Mouse (Mus musculus) limb, embryonic 15.5 days (tissue): ENCODE results near the gene Naxd. TPM values are rescaled to one million over a fixed set of nuclear protein-coding genes. Genes with fewer than 3 reads are reported as not detected.
"Not testable (repeated sequence)": the region's sequence is repeated elsewhere in the genome, so short reads cannot be mapped to it uniquely, and the experiment has no call there.

Experiments
- ATAC-seq: fragments of 200-750 bp; cut with Nextera tagmentation; 2 replicates; pipeline ENCODE4 v1.8.0; 2017; ENCODE audit warnings: low read depth, moderate TSS enrichment; ENCODE audit not compliant: insufficient number of reproducible peaks, low FRiP score, low TSS enrichment
- H3K27ac ChIP-seq: fragments of 300-500 bp; sonication (generic); 2 replicates; pipeline ENCODE4 v1.5.1; 2015; ENCODE audit warnings: moderate library complexity, mild to moderate bottlenecking, inconsistent platforms
- H3K27me3 ChIP-seq: fragments of 300-500 bp; sonication (generic); 2 replicates; pipeline ENCODE4 v1.6.1; 2015; ENCODE audit warnings: inconsistent platforms
- H3K36me3 ChIP-seq: fragments of 300-500 bp; sonication (generic); 2 replicates; pipeline ENCODE4 v1.6.1; 2015; ENCODE audit warnings: inconsistent platforms
- H3K4me1 ChIP-seq: fragments of 300-500 bp; sonication (generic); 2 replicates; pipeline ENCODE4 v1.6.1; 2015; ENCODE audit warnings: inconsistent platforms
- H3K4me2 ChIP-seq: fragments of 300-500 bp; sonication (generic); 2 replicates; pipeline ENCODE4 v1.6.1; 2015; ENCODE audit warnings: mild to moderate bottlenecking, inconsistent platforms
- H3K4me3 ChIP-seq: fragments of 300-500 bp; sonication (generic); 2 replicates; pipeline ENCODE4 v1.5.1; 2015; ENCODE audit warnings: mild to moderate bottlenecking, inconsistent platforms
- H3K9ac ChIP-seq: fragments of 300-500 bp; sonication (generic); 2 replicates; pipeline ENCODE4 v1.6.1; 2015; ENCODE audit warnings: inconsistent platforms
- H3K9me3 ChIP-seq: fragments of 300-500 bp; sonication (generic); 2 replicates; pipeline ENCODE4 v1.6.1; 2016; ENCODE audit warnings: inconsistent platforms
- WGBS: fragments of 180-500 bp; shearing (Covaris S2); methylation state at CpG from one replicate; pipeline ENCODE4 v1.1.7; 2015; 5-methylcytosine and 5-hydroxymethylcytosine counted together
- polyA plus RNA-seq: library from polyadenylated mRNA; unstranded; fragments of >200 nt; fragmentation: Nextera tagmentation; extraction: Ambion mirVana; gene quantifications from 2 replicates; pipeline ENCODE4 v1.2.1, GENCODE M21; 2015

The Naxd gene
- polyA plus RNA-seq, 1 experiment from 2014 or later = 124 TPM

DNA sequence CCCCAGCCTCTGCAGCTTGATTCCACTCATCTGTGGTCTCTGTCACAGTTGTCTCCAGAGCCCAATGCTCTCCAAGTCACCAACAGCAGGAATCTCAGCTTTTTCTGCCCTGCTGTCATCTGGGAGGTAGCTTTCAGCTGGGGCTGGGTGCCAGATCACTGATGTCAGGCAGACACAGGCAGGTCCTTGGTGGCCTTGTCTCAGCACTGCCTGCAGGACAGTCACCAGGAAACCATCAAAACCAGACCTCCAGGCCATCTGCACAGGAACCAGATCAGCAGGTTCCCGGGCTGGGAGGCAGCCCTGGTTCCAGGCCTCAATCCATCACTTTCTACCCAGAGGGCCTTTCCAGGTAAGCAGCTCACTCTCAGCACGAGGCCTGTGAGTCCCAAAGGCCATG lies 35.5 kb upstream of the Naxd start:
- no peak overlapping the region for H3K27ac ChIP-seq
- H3K4me1 ChIP-seq = peaks cover 21% of the 10 kb centered on the region
- H3K9ac ChIP-seq = no peak overlapping the region
- H3K4me3 ChIP-seq = no peak overlapping the region
- H3K36me3 ChIP-seq = no peaks in the 10 kb centered on the region
- 37% methylated on average over 2 of the region's 2 CpGs for WGBS
- no peak for ATAC-seq
- no peak overlapping the region for H3K4me2 ChIP-seq
- no peaks in the 10 kb centered on the region for H3K27me3 ChIP-seq
- H3K9me3 ChIP-seq = no peaks in the 10 kb centered on the region

GRCm38 (mm10) chr8:11462641-11463040 lies 34.7 kb upstream of the Naxd start:
- H3K27ac ChIP-seq = no peak overlapping the region
- no peaks in the 10 kb centered on the region for H3K27me3 ChIP-seq
- WGBS = 89% methylated on average over 4 of the region's 4 CpGs
- peaks cover 21% of the 10 kb centered on the region for H3K4me1 ChIP-seq
- H3K9ac ChIP-seq = no peak overlapping the region
- H3K36me3 ChIP-seq = no peaks in the 10 kb centered on the region
- ATAC-seq = no peak
- no peak overlapping the region for H3K4me2 ChIP-seq
- no peak overlapping the region for H3K4me3 ChIP-seq
- H3K9me3 ChIP-seq = no peaks in the 10 kb centered on the region

DNA sequence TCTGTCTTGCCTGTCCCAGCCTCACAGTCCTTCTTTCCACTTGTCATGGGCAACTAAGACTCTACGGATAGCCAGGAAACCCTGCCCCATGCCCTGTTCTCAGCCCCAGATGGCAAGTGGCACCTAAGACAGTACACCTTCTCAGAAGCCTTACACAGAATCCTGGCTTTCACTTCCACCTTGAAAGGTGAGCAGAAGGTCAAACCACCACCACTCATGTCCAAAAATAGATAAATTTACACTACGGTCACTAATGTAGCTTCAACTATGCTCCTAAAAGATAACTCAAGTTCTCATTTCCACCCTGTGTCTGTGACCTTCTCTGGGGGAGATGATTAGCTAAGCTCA lies 33.8 kb upstream of the Naxd start:
- H3K4me3 ChIP-seq = no peak overlapping the region
- 82% methylated on average over 2 of the region's 2 CpGs for WGBS

GRCm38 (mm10) chr8:11463889-11464706 lies 33.2 kb upstream of the Naxd start:
- no peaks in the 10 kb centered on the region for H3K27me3 ChIP-seq
- no peak for ATAC-seq
- WGBS = 77% methylated on average over 12 of the region's 12 CpGs
- H3K27ac ChIP-seq = no peak overlapping the region
- H3K36me3 ChIP-seq = no peaks in the 10 kb centered on the region
- H3K4me3 ChIP-seq = no peak overlapping the region
- peaks cover 10% of the 10 kb centered on the region; the same call in 1 of the 2 replicates for H3K4me1 ChIP-seq
- H3K4me2 ChIP-seq = no peak overlapping the region
- H3K9me3 ChIP-seq = no peaks in the 10 kb centered on the region
- H3K9ac ChIP-seq = no peak overlapping the region

More for the DNA sequence above, 33.8 kb upstream of the Naxd start:
- H3K36me3 ChIP-seq = no peaks in the 10 kb centered on the region
- no peaks in the 10 kb centered on the region for H3K9me3 ChIP-seq
- H3K27ac ChIP-seq = no peak overlapping the region
- no peak overlapping the region for H3K4me2 ChIP-seq
- H3K27me3 ChIP-seq = no peaks in the 10 kb centered on the region
- H3K4me1 ChIP-seq = peaks cover 14% of the 10 kb centered on the region; the same call in 1 of the 2 replicates
- no peak overlapping the region for H3K9ac ChIP-seq
- no peak for ATAC-seq

GRCm38 (mm10) chr8:11464707-11464964 lies 32.7 kb upstream of the Naxd start:
- H3K4me1 ChIP-seq = peaks cover 8% of the 10 kb centered on the region; the same call in 1 of the 2 replicates
- H3K4me2 ChIP-seq = no peak overlapping the region
- ATAC-seq = no peak
- no peaks in the 10 kb centered on the region for H3K9me3 ChIP-seq
- no peaks in the 10 kb centered on the region for H3K27me3 ChIP-seq
- no peak overlapping the region for H3K4me3 ChIP-seq
- H3K27ac ChIP-seq = no peak overlapping the region
- 77% methylated on average over 3 of the region's 3 CpGs for WGBS
- H3K9ac ChIP-seq = no peak overlapping the region
- no peaks in the 10 kb centered on the region for H3K36me3 ChIP-seq

DNA sequence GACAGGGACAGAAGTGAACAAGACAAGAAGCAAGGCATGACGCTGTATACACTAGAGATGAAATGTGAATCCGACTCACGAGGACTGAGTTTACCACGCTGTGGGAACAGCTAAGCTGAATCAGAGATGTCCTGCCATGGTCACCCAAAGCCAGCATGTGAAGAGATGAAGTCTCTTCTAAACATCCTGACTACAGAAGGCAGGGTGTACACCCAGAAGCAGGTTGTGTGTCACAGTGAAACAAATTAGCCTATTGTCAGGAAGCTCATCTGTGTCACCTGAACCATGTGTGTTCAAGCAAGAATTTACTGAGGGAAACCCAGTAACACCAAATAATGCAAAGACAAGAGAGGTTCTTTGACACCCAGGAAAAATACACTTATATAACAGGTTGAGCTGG lies 31.7 kb upstream of the Naxd start:
- WGBS = 88% methylated on average over 4 of the region's 4 CpGs
- Histone ChIP-seq H3K27me3 (no peaks in the 10 kb centered on the region), H3K4me1 (peaks cover 8% of the 10 kb centered on the region; the same call in 1 of the 2 replicates), H3K36me3 (no peaks in the 10 kb centered on the region), H3K4me3 (no peak overlapping the region), H3K27ac (no peak overlapping the region), H3K4me2 (no peak overlapping the region), H3K9ac (no peak overlapping the region), H3K9me3 (no peaks in the 10 kb centered on the region)
- no peak for ATAC-seq

DNA sequence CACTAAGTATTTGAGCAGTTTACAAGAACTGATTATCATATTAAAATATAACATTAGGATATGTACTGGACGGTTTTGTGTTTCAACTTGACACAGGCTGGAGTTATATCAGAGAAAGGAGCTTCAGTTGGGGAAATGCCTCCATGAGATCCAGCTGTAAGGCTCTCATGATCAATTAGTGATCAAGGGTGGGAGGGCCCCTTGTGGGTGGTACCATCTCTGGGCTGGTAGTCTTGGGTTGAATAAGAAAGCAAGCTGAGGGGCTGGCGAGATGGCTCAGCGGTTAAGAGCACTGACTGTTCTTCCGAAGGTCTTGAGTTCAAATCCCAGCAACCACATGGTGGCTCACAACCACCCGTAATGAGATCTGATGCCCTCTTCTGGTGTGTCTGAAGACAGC lies 30.8 kb upstream of the Naxd start:
- H3K36me3 ChIP-seq = not testable (repeated sequence)
- 88% methylated on average over 5 of the region's 5 CpGs for WGBS

DNA sequence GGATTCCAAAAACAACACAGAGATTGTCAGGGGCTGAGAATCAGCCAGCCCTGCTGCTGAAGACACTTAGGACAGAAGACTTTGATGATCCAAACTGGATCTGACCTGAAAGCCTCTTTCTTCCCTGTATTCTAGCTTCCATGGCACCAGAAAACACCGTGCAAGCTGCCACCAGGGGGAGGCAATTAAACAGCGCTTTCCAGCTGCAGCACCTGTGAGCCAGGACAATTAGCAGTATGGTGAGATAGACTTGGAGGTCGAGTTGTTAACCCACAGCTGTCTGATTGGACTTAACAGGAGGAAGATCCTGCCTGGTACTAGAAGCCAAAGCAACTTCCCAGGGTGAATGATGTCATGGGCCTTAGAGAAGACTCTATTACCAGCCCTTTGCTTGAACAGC lies 28.2 kb upstream of the Naxd start:
- 0 out of 2 replicates have a peak, but pooled peaks cover 4% of the 10 kb centered on the region for H3K4me1 ChIP-seq
- H3K36me3 ChIP-seq = no peaks in the 10 kb centered on the region
- no peak overlapping the region for H3K4me3 ChIP-seq
- H3K27me3 ChIP-seq = peaks cover 11% of the 10 kb centered on the region; the same call in 1 of the 2 replicates
- H3K27ac ChIP-seq = no peak overlapping the region
- H3K4me2 ChIP-seq = no peak overlapping the region
- H3K9me3 ChIP-seq = no peaks in the 10 kb centered on the region
- 5% methylated on average over 3 of the region's 3 CpGs for WGBS
- no peak for ATAC-seq
- no peak overlapping the region for H3K9ac ChIP-seq

More for the DNA sequence above, 30.8 kb upstream of the Naxd start:
- not testable (repeated sequence) for H3K27ac ChIP-seq, H3K27me3 ChIP-seq, H3K9ac ChIP-seq, H3K4me2 ChIP-seq, ATAC-seq, H3K9me3 ChIP-seq, H3K4me3 ChIP-seq, H3K4me1 ChIP-seq

GRCm38 (mm10) chr8:11470694-11471093 lies 26.6 kb upstream of the Naxd start:
- no peak for ATAC-seq
- Histone ChIP-seq H3K4me3 (no peak overlapping the region), H3K27ac (no peak overlapping the region), H3K36me3 (no peaks in the 10 kb centered on the region), H3K4me2 (no peak overlapping the region), H3K27me3 (peaks cover 25% of the 10 kb centered on the region), H3K9ac (no peak overlapping the region), H3K4me1 (0 out of 2 replicates have a peak, but pooled peaks cover 4% of the 10 kb centered on the region), H3K9me3 (no peaks in the 10 kb centered on the region)
- WGBS = 78% methylated on average over 7 of the region's 7 CpGs

DNA sequence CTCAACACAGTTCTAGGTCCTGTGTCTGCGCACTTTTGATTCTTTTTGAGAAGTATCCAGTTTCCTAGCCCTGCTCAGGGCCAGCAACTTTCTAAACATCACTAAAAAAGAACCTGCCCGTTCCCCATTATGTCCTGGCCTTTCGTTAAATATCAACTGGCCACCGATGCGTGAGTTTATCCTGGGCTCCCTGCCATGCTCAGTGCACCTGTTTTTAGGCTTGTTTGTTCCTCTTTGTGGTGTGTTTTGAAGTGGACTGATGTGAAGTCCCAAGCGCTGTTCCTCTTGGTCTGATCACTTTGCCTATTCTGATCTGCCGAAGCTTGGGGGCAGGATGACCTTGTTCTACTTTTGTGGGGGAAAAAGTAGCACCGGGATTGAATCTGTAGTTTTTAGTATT lies 26.0 kb upstream of the Naxd start:
- H3K4me2 ChIP-seq = no peak overlapping the region
- no peak overlapping the region for H3K9ac ChIP-seq
- peaks cover 1% of the 10 kb centered on the region for H3K4me1 ChIP-seq
- no peaks in the 10 kb centered on the region for H3K36me3 ChIP-seq
- ATAC-seq = no peak
- 61% methylated on average over 8 of the region's 8 CpGs for WGBS
- H3K27ac ChIP-seq = no peak overlapping the region
- peaks cover 31% of the 10 kb centered on the region for H3K27me3 ChIP-seq
- no peaks in the 10 kb centered on the region for H3K9me3 ChIP-seq
- H3K4me3 ChIP-seq = no peak overlapping the region

DNA sequence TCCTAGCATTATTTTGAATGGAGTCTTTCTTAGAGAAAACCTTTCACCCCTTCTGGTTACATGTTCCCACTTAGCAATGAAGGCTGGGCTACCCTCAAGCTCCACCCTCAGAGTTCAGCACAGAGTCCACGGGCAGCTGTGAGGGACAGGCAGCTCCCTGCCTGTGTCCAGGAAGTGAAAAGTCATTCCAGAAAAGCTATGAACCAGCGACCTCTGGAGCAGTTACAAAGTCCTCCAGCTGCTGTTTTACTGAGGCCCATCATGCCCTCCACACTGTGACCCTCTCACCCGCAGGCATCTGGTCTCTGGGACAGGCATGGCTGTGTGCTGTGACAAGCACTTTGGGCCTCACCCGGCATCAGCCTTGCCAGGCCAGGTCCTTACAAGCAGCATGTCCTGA lies 24.2 kb upstream of the Naxd start:
- peaks cover 47% of the 10 kb centered on the region for H3K27me3 ChIP-seq
- no peak overlapping the region for H3K4me3 ChIP-seq
- peaks cover 19% of the 10 kb centered on the region for H3K4me1 ChIP-seq
- no peak overlapping the region for H3K4me2 ChIP-seq
- H3K9me3 ChIP-seq = no peaks in the 10 kb centered on the region
- no peak for ATAC-seq
- H3K27ac ChIP-seq = no peak overlapping the region
- H3K9ac ChIP-seq = no peak overlapping the region
- H3K36me3 ChIP-seq = no peaks in the 10 kb centered on the region
- 24% methylated on average over 4 of the region's 4 CpGs for WGBS

DNA sequence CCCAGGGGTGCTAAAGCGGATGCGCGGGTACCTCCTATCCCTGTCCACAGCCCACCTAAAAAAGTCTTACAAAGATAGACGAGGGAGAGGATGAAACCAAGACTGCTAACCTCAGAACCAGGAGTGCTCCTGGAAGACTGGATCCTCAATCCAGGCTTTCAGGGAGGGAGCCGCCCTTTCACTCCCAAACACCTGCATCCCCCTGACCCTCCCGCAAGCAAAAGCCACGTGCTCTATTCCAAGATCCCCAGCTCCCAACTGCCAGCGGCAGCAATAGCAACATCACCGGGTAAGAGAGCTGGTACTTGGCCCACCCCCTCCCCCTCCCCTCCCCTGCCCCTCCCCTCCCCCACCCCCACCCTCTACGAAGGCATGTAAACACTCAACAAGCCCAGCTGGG lies 21.9 kb upstream of the Naxd start:
- 12% methylated on average over 9 of the region's 10 CpGs for WGBS

DNA sequence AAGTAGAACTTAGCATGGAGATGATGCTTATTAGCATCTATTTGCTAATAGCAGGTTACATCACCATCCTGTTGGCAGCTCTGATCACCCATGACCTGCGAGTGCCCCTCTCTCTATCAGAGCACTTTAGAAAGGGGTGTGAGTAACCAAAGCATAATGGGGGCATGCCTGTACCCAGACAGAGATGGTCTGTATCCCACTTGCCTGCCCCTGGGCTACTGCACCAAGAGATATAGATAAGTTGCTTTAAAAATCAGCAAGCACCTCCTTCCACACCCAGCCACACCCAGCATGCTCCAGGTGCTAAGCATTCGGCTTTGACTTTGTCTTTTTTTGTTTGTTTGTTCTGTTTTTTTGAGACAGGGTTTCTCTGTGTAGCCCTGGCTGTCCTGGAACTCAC lies 21.4 kb upstream of the Naxd start:
- Histone ChIP-seq H3K36me3 (no peaks in the 10 kb centered on the region), H3K9ac (no peak overlapping the region), H3K4me1 (peaks cover 32% of the 10 kb centered on the region), H3K4me3 (no peak overlapping the region), H3K27me3 (peaks cover 74% of the 10 kb centered on the region), H3K4me2 (no peak overlapping the region), H3K27ac (no peak overlapping the region), H3K9me3 (no peaks in the 10 kb centered on the region)
- ATAC-seq = no peak; the same call in 1 of the 2 replicates
- 13% methylated on average over 2 of the region's 2 CpGs for WGBS

More for the DNA sequence above, 21.9 kb upstream of the Naxd start:
- Histone ChIP-seq H3K4me2 (no peak overlapping the region), H3K27me3 (peaks cover 70% of the 10 kb centered on the region), H3K4me1 (peaks cover 32% of the 10 kb centered on the region), H3K9ac (no peak overlapping the region), H3K9me3 (no peaks in the 10 kb centered on the region), H3K27ac (no peak overlapping the region), H3K4me3 (no peak overlapping the region), H3K36me3 (no peaks in the 10 kb centered on the region)
- no peak for ATAC-seq
